Mouse (Mus musculus): ENCODE results near the gene Abcb8.

Abcb8 gene

GRCm38 (mm10) chr5:24393392-24393997, at the start of gene Abcb8:
Abcb8 (plus strand) TSS chr5:24393663.
- no peak for DNase-seq (ENCODE audit: extremely low read depth, low read depth, low spot score)

GRCm38 (mm10) chr5:24343977-24344436, 49.5 kb upstream of the Abcb8 start:
- DNase-seq (ENCODE audit: extremely low read depth, low read depth, low spot score), result no peak

DNA sequence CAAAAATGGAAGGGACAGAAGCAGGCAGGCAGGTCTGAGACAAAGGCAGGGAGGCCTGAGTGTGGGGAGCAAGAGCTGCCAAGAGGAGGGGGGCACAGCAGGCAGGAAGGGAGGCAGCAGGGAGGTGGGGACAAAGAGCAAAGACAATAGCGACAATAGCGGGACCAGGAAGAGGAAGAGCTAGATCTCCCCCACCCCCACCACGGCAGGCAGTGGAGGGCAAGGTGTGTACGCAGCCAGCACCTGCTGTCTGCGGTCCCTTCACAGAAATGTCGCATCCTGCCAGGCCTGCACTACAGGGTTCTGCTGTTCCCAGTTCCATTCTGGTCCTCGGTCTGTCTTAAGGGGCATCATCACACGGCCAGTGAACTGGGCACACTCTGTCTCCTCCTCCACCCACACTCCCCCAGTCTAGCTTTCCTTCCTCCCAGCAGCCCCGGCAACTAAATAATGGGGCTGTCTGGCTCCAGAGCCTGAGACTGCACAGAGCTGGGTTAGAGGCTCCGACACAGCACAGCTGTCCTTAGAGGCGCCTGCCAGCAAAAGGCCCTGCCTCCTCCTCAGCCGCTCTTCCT, 48.9 kb upstream of the Abcb8 start:
- DNase-seq (ENCODE audit: extremely low read depth, low read depth, low spot score), result no peak

GRCm38 (mm10) chr5:24346313-24346712, 47.1 kb upstream of the Abcb8 start:
- no peak for DNase-seq (ENCODE audit: extremely low read depth, low read depth, low spot score)

DNA sequence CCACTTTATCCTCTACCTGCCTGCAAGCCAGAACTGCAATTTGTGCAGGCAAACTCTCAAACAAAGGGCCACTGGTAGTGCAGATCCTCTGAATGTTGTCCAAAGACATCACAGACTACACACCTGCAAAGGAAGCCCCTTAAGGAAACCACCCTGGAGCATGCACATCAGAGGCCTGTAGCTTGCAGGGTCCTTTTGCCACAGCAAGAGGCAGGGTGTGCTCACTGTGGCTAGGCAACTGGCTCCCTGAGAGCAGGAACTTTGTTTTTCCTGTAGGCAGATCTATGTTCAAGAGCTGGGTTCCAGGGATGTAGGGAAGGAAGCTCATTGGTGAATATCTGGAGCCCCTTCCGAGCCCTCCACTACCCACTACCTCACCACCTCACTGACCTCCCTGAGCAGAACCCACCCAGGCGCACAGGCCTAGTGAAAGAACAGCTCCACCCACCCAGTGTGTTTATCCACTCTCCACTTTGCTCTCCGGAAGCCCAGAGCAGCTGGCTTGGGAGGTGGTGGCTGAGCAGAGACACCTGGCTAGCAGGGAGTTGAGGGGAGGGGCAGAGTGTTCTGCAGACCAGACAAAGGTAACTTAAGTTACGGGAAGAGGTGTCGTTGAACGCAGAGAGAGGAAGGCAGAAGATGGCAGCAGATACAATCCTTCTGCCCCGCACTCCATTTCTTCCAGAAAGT, 46.1 kb upstream of the Abcb8 start:
- no peak for DNase-seq (ENCODE audit: extremely low read depth, low read depth, low spot score)

DNA sequence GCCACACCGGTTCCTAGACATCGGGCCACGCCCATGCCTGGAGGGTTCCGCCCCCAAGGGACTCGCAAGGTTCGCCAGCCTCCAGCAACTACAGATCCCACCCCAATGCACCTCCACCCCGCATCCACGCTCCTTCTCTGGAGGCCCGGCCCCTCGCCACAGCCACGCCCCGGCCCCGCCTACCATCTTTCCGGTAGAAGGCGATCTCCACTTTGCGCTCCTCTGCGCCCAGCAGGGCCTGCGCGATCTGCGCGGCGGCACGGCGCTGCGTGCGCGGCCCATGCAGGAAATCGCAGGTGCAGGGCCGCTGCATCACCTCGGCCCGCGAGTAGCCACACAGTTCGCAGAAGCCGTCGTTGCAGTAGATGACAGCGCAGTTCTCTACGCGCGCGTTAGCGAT, 45.3 kb upstream of the Abcb8 start:
- DNase-seq (ENCODE audit: extremely low read depth, low read depth, low spot score), result no peak

- DNase-seq (ENCODE audit: extremely low read depth, low read depth, low spot score), result no peak
Observed at GRCm38 (mm10) chr5:24348546-24348945, 44.9 kb upstream of the Abcb8 start.

DNA sequence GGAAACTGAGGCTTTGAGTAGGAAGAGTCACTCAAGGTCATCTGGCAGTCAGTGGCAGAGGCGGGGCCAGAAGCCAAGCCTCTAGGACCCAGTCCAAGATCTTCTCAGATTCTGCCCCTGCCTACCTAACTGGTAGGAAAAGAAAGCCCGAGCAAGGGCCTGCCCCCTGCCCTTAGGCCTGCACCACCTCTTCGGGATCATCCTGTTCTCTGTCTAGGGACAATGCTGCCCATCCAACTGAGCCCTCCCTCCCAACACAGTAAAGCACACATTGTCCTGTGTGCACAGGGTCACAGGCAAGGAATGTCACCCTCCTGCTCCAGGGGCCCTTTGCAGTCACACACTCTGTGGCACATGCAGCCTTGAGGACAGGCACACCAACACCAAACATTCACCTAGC, 43.4 kb upstream of the Abcb8 start:
- no peak for DNase-seq (ENCODE audit: extremely low read depth, low read depth, low spot score)

DNA sequence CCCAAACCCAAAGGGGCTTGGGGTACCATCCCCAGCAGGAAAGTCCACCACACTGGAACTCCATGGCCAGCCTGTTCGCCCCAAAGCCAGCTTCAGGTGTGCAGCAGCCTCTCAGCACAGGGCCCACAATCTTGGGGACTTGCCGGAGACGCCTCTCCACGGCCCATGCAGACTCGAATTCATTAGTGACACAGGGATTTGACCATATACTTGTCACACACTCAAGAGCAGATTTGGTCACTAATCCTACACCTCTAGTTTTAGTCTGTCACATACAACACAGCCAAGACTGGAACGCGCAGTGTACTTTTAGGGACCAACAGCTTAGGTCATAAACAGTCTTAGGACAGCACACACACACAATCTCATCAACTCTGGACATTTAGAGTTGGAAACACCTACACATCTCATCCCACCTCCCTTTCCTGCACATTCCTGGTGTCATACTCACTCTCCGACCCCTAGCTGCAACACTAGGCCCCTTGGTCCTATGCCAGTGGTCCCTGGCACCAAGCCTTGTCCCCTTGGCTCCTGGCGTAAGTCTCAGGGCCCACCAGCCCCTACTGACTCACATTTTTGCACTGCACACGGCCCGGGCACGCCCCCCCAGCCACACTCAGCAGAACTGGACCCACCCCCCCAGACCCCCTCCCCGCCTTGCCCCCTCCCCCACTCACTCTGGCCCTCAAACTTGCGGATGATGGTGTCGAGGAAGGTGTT, 42.8 kb upstream of the Abcb8 start:
- no peak for DNase-seq (ENCODE audit: extremely low read depth, low read depth, low spot score)

DNA sequence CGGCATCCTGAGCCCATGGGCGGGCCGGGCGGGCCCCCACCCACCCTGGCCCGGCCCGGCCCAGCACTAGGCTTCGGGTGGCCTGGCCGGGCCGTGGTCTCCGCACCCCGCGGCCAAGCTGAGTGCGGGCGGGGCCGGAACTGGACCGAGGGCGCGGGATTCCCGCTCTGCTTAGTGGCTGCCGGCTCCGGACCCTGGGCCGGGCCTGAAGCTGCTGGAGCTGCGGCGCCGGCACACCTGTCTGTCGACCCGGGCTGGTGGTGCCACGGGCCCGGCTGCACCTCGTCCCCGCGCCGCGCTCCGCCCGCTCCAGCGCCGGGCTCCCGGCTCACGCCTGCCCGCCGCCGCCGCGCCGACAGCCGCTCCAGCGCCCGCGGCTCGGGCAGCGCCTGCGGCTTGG, 42.2 kb upstream of the Abcb8 start, which contains the start of gene Kcnh2:
Kcnh2 (minus strand) TSS at position 327 of the 400 bp plus-strand sequence.
- no peak for DNase-seq (ENCODE audit: extremely low read depth, low read depth, low spot score)

GRCm38 (mm10) chr5:24351701-24352171, 41.7 kb upstream of the Abcb8 start:
- DNase-seq (ENCODE audit: extremely low read depth, low read depth, low spot score), result no peak

DNA sequence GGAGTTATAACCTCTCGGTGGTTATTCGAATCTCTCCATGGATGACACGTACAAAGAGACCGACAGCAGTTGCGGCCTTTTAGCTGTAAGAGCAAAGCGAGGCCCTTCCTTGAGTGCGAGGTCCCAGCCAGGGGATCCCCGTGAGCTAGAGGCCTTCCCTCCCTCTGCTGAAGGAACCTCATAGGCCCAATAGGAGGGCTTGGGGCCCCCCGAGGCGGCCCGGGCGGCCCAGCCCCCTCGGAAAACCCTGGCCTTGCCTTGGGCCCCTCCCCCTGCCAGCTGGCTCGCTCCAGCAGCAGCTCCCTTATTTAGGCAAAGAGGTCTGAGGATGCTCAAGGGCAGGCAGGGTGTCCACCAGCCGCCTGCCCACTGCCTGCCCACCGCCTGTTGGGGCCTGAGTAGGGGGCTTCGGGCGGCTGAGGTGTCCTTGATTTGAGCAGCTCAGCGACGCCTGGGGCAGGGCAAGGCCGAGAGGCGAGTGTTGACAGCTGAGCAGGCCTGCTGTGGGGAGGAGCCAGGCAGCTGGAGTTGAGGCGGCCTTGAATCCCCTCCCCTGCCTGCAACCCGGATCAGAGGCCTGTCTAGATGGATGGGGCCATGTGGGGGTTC, 41.1 kb upstream of the Abcb8 start:
- no peak for DNase-seq (ENCODE audit: extremely low read depth, low read depth, low spot score)

DNA sequence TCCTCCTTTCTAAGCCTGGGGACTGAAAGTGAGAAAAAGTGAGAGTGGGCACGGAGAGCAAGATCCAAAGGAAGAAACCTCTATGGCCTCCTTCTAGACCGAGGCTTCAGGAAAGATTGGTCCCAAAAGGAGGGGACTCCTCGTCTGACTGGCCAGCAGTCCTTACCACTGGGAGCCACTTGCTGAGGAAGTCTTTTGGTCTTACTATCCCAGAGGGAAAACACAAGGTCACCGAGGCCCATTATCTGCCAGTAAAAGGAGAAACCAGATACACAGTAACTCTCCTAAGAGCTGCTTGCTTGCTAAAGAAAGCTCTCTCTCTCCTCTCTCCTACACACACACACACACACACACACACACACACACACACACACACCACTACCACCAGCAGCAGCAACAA, 40.1 kb upstream of the Abcb8 start:
- DNase-seq (ENCODE audit: extremely low read depth, low read depth, low spot score), result no peak

GRCm38 (mm10) chr5:24356764-24357163, 36.7 kb upstream of the Abcb8 start:
- DNase-seq (ENCODE audit: extremely low read depth, low read depth, low spot score), result no peak

DNA sequence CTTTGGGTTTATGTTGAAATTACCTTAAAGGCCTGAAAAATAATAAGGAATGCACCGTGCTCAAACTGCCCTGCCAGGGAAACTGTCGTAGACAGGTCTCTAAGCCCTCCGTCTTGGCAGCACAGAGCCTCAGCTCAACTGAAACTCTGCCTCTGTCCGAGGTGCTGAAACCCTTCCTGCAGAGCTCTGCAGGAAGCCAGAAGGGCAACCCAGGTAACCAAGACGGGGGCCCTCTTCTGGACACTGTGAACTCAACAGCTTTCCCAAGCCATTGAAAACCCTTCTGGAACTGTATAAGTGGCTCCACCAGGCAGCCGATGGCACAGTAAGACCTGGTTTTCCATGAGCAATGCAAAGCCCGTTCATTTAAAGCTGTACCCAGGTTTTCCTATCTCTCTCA, 36.0 kb upstream of the Abcb8 start:
- DNase-seq (ENCODE audit: extremely low read depth, low read depth, low spot score), result peak; percentile 16

DNA sequence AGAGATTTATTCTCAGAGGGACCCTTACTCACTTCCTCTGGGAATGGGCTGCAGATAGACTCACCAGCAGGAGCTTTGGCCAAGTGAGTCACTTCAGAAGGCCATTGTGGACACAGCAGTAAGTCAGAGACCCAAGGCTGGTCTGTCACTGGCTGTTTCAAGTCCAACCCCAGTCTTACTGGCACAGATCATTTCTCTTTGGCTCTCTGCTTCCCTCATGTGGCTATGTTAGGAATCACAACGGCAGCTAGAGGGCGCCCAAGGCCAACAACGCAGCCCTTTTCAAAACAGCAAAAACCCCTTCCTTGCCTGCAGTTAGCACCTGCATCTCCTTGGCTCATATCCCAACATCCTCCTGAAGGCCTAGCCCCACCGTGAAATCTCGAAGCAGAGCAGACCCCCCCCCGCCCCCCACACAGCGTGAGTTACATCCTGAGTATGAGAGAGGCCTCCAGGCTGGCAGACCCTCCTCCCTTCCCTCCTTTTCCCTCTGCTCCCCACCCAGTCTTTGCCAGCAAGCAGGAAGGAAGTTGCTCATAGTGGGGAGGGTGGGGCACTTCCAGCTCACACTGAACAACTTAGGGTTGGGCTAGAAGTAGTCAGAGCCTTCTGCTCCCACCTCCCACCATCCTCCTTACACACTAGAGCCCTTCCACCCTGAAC, 32.5 kb upstream of the Abcb8 start:
- no peak for DNase-seq (ENCODE audit: extremely low read depth, low read depth, low spot score)

DNA sequence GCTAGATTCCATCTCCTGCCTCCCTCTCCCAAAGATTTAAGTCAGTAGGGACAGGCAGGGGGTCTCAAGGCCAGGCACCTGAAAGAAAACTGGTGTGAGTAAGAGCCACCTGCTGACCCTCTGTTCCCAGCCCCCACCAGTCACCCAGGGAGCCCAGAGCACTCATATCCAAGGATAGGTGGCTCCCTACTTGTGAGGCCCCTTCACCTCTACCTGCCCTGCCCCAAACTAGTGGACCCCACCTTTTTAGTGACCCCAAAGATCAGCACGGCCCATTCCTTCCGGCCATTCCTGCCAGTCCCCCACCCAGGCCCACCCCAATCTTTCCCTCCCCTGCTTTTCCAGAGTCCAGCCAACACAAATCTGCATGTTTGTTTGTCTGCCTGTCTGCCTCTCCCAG, 30.0 kb upstream of the Abcb8 start:
- DNase-seq (ENCODE audit: extremely low read depth, low read depth, low spot score), result no peak

DNA sequence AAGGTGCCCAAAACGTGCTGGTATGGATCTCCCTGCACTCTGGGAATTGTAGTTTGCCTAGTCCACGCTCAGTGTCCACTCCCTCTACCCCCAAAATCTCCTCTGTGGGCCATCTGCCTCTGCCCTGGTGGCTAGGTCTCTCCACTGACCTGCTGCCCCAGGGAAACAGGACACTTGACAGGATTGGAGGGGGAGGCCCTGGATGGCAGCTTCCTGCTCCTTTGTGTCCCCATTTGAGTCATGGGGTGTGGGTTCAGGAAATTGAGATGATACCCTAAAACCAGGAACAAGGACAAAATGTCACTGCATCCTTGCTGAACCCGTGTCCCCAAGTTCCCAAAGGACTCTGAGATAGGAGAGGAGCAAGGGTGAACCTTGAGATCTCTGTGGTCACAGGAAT, 29.4 kb upstream of the Abcb8 start:
- no peak for DNase-seq (ENCODE audit: extremely low read depth, low read depth, low spot score)

DNA sequence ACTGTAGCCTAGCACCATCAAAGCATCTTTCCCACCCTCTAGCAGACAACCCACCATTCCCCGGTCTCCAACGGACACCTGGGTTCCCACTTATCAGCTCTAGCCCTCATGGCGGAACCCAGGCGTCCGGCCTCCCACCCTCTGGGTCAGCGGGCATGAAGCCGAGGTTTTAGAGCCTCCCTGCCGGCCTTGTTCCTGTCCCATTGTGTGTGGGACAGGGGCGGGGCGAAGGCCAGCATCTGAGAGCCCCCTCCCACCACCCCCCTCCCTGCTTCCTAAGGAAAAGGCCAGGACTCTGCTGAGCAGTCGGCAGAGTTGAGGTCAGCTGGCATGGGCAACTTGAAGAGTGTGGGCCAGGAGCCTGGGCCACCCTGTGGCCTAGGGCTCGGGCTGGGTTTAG, 29.0 kb upstream of the Abcb8 start, which contains the start of gene Nos3:
Nos3 (plus strand) TSS at position 303 of the 400 bp plus-strand sequence.
- no peak for DNase-seq (ENCODE audit: extremely low read depth, low read depth, low spot score)

DNA sequence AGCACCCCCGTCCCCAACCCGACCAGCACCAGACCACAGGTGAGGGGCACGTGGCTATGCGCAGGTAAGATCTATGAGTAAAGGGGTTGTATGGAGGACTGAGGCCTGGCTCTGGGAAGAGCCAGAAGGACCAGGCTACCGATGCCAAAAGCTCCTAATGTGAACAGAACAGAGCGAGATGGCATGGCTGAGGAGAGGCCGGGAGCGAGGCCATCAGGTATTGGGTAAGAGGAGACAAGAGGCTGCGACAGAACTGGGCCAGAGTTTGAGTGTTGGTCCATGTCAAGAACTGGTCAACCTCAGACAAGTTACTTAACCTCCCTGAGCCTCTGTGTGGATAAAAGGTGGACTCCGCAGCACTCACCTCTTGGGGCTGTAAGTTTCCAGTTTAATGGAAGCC, 28.5 kb upstream of the Abcb8 start:
- no peak for DNase-seq (ENCODE audit: extremely low read depth, low read depth, low spot score)

- DNase-seq (ENCODE audit: extremely low read depth, low read depth, low spot score), result no peak
Observed at GRCm38 (mm10) chr5:24365528-24365927, 27.9 kb upstream of the Abcb8 start.
